Mouse (Mus musculus) T-cell, adult 66 days (primary cell): ENCODE results near the gene Kcnmb3. TPM values are rescaled to one million over a fixed set of nuclear protein-coding genes. Genes with fewer than 3 reads are reported as not detected.

Source experiments
- total RNA-seq, 2 experiments: library from RNA; stranded (reverse); gene quantifications; 3 replicates in 1 of 2; 4 replicates in 1 of 2; pipeline ENCODE4 v1.2.4; 2023

Gene Kcnmb3
- total RNA-seq: 1 to 10 TPM; 1.2 to 1.3 TPM

GRCm38 (mm10) chr3:32492097-32493090, at the start of gene Kcnmb3:
Gene Kcnmb3 (minus strand): TSS chr3:32492231.

GRCm38 (mm10) chr3:32529303-32529898, 37.4 kb upstream of the Kcnmb3 start, which contains the start of gene Mfn1:
Gene Mfn1 (plus strand): TSS chr3:32529465.

GRCm38 (mm10) chr3:32509496-32510374, 17.7 kb upstream of the Kcnmb3 start, which contains the start of gene Zfp639:
Gene Zfp639 (plus strand): TSS chr3:32510259.

Other genes with a start within 250 kb of the Kcnmb3 start
- 10 to 100 TPM; 12.4 to 17.1 TPM for gene Zmat3, start 126.2 kb downstream of the Kcnmb3 start, total RNA-seq
- 10 to 100 TPM; 43.3 to 47.6 TPM for gene Pik3ca, start 94.6 kb downstream of the Kcnmb3 start, total RNA-seq
- gene Zfp639, start 18.0 kb upstream of the Kcnmb3 start, total RNA-seq: 10 to 100 TPM; 44.2 to 45.5 TPM
- gene Mfn1, start 37.2 kb upstream of the Kcnmb3 start, total RNA-seq: 10 to 100 TPM; 34.0 to 35.0 TPM
- 10 to 100 TPM; 26.3 to 28.2 TPM for gene Gnb4, start 124.4 kb upstream of the Kcnmb3 start, total RNA-seq
- gene Actl6a, start 214.1 kb upstream of the Kcnmb3 start, total RNA-seq: 10 to 100 TPM; 68.0 to 69.2 TPM
- gene Ndufb5, start 244.8 kb upstream of the Kcnmb3 start, total RNA-seq: 10 to 100 TPM; 76.2 to 86.4 TPM
- 10 to 100 TPM in 1 of 2 experiments, 1 to 10 TPM in 1; 8.1 to 13.4 TPM for gene Mrpl47, start 245.4 kb upstream of the Kcnmb3 start, total RNA-seq